Mouse (Mus musculus) heart, postnatal 0 days (tissue): ENCODE measurements at regions not wholly inside any gene's neighbourhood (a gene's known extent, or its start where the extent isn't known, plus 50 kb on each side); places are given as distances from the start of the nearest gene placed in this dataset.

ENCODE experiments used
- CTCF ChIP-seq: IDR thresholded peaks from 2 replicates; pipeline ENCODE4 v1.5.1; 2016; ENCODE audit warnings: antibody characterized with exemption, control low read depth, low read depth
- EP300 ChIP-seq: IDR thresholded peaks from 2 replicates; pipeline ENCODE4 v1.6.1; 2016; ENCODE audit warnings: antibody characterized with exemption, low read depth

DNA sequence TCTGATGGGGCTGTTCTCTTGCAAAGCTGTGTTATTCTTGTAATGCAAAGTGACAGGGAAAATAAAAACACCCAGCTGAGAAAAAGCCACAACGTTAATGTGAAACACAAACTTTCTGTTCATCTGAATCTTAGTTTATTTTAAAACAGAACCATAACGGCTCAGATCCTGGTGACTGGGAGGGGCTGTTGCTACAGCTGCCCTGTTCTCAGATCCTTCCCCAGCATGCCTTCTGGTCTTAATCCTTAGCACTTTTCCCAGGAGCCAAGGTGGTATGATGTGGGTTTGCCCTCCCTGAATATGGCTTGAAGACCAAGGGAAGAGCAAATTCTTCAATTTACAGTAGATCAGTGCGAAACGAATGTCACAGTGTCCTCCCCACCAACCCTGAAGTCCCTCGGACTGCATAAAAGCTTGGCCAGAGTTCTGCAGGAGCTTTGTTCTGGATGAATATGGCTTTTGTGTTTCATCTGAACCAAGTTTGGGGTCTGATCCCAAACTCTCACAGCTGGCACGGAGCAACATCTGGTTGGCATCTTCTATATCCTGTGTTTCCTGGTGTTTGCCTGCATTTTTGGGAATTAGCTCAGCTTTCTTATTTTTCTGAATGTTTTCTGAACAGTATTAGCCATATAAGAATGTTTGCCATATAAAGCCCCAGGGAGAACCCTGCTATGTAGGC, 686.9 kb downstream of the Dhx35 start:
- TF ChIP-seq CTCF (no peak), EP300 (no peak)
